Mouse (Mus musculus) cerebellum, postnatal 25 days (tissue): Measurements from ENCODE around the gene Atg16l1.

Source experiments
- DNase-seq, 2 experiments: peaks; one replicate each; pipeline ENCODE4 v3.0.0; 2021; ENCODE audit warnings: mixed read lengths in 2 of 2

Atg16l1 gene

GRCm38 (mm10) chr1:87837018-87837417 lies 81.3 kb downstream of the Atg16l1 start:
- no peak for DNase-seq

- DNase-seq, result no peak
These were observed 84.9 kb downstream of the Atg16l1 start for GRCm38 (mm10) chr1:87840411-87841208.
